Mouse (Mus musculus) spleen, adult 2 months (tissue): ENCODE results near the gene Olfr1502. TPM values are rescaled to one million over a fixed set of nuclear protein-coding genes. Genes with fewer than 3 reads are reported as not detected.

ENCODE experiments used
- DNase-seq, 2 experiments: peaks; one replicate each; pipeline versions ENCODE4 v3.0.0 to v3.0.0-alpha.2; 2012 to 2021; ENCODE audit warnings: low spot score in 2 of 2, low read depth in 1 of 2
- H3K27ac ChIP-seq: fragments of 200-500 bp; 2 replicates; pipeline ENCODE4 v1.5.1; 2012; ENCODE audit warnings: low read length, inconsistent platforms; ENCODE audit not compliant: insufficient read depth
- H3K27me3 ChIP-seq: fragments of 200-500 bp; 2 replicates; pipeline ENCODE4 v1.6.1; 2012; ENCODE audit warnings: mild to moderate bottlenecking, moderate library complexity, low read length, inconsistent platforms; ENCODE audit not compliant: control insufficient read depth, insufficient read depth
- H3K36me3 ChIP-seq: fragments of 200-500 bp; 2 replicates; pipeline ENCODE4 v1.6.1; 2012; ENCODE audit warnings: mild to moderate bottlenecking, low read length, inconsistent platforms; ENCODE audit not compliant: control insufficient read depth, insufficient read depth
- H3K4me1 ChIP-seq: fragments of 200-500 bp; 2 replicates; pipeline ENCODE4 v1.6.1; 2011; ENCODE audit warnings: inconsistent platforms; ENCODE audit not compliant: control insufficient read depth, insufficient read depth, insufficient read length
- H3K4me3 ChIP-seq: fragments of 200-500 bp; 2 replicates; pipeline ENCODE4 v1.5.1; 2011; ENCODE audit warnings: mild to moderate bottlenecking, inconsistent platforms; ENCODE audit not compliant: insufficient read depth, insufficient read length; ENCODE audit errors: extremely low read depth
- CTCF ChIP-seq: fragments of 200-500 bp; IDR thresholded peaks from 2 replicates; pipeline ENCODE4 v1.5.1; 2011; ENCODE audit warnings: mild to moderate bottlenecking, inconsistent platforms; ENCODE audit not compliant: insufficient read depth, insufficient read length, insufficient replicate concordance; ENCODE audit errors: extremely low read depth
- POLR2A ChIP-seq: fragments of 200-500 bp; IDR thresholded peaks from 2 replicates; pipeline ENCODE4 v1.6.1; 2011; ENCODE audit warnings: low read depth, low read length, inconsistent platforms
- WGBS: fragments of 180-500 bp; shearing (Covaris S2); methylation state at CpG from one replicate; pipeline ENCODE4 v1.1.7; 2018; 5-methylcytosine and 5-hydroxymethylcytosine counted together
- polyA plus RNA-seq: library from polyadenylated mRNA; depleted of rRNA; stranded (reverse); fragments of >200 nt; gene quantifications from 2 replicates; pipeline ENCODE4 v1.2.3, GENCODE M21; 2012; rRNA removed

Olfr1502 gene
- polyA plus RNA-seq, 1 experiment: not detected

- 54% methylated on average over 1 of the region's 1 CpGs for WGBS
- TF ChIP-seq POLR2A (no peak), CTCF (no peak)
- Histone ChIP-seq H3K4me3 (no peak within 1 kb of the TSS; the same call in 1 of the 2 replicates), H3K36me3 (no peaks in the 10 kb centered on the region), H3K27me3 (no peaks in the 10 kb centered on the region), H3K27ac (no peak within 1 kb of the TSS), H3K4me1 (no peaks in the 10 kb centered on the region)
- no peak for DNase-seq
These were observed 36.2 kb downstream of the Olfr1502 start, which contains the start of gene Olfr1504 for GRCm38 (mm10) chr19:13897828-13898227. Gene Olfr1504, minus strand, starts transcription at chr19:13897928.

Other genes starting within 250 kb of the Olfr1502 start
- not detected in 2 replicates for gene Olfr1487, start 244.4 kb upstream of the Olfr1502 start, polyA plus RNA-seq
- gene Olfr1489, start 230.2 kb upstream of the Olfr1502 start, polyA plus RNA-seq: not detected in 2 replicates
- not detected in 2 replicates for gene Olfr1490, start 210.7 kb upstream of the Olfr1502 start, polyA plus RNA-seq
- not detected in 2 replicates for gene Olfr1491, start 164.5 kb upstream of the Olfr1502 start, polyA plus RNA-seq
- not detected in 2 replicates for gene Olfr1493-ps1, start 138.5 kb upstream of the Olfr1502 start, polyA plus RNA-seq
- gene Olfr1494, start 122.1 kb upstream of the Olfr1502 start, polyA plus RNA-seq: not detected in 2 replicates
- not detected in 2 replicates for gene Olfr1495, start 97.2 kb upstream of the Olfr1502 start, polyA plus RNA-seq
- gene Olfr1496, start 83.9 kb upstream of the Olfr1502 start, polyA plus RNA-seq: not detected in 2 replicates
- not detected in 2 replicates for gene Olfr1497, start 63.6 kb upstream of the Olfr1502 start, polyA plus RNA-seq
- gene Olfr1499, start 42.3 kb upstream of the Olfr1502 start, polyA plus RNA-seq: not detected in 2 replicates
- gene Olfr1500, start 31.3 kb upstream of the Olfr1502 start, polyA plus RNA-seq: not detected in 2 replicates
- not detected in 2 replicates for gene Olfr1501, start 11.1 kb upstream of the Olfr1502 start, polyA plus RNA-seq
- not detected in 2 replicates for gene Olfr1504, start 36.1 kb downstream of the Olfr1502 start, polyA plus RNA-seq
- not detected in 2 replicates for gene Olfr1505, start 51.7 kb downstream of the Olfr1502 start, polyA plus RNA-seq